Comparison of ENCODE assay signal across 8 mouse cellular contexts in the genomic region with DNA sequence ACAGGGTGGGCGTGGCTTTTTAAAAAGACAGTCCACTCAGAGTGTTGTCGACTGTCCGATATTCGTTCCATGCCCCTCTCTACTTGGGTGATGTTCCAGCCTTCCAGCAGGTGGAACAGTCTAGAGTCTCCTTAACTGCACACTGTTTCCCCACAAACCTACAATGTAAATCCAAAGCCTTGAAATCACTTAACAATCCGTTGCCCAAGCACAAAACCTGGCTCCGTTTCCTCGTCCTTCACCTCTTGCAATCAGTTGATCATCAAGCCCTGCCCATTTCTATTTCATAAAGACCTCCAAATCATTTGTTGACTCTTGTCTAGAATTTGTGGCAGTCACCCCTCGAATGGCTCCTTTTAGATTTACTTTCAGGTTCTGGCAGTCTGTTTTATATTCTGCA. TPM values are rescaled to one million over a fixed set of nuclear protein-coding genes. Genes with fewer than 3 reads are reported as not detected.
DNase-seq lines count a peak whose midpoint lies in the region; ATAC-seq lines count a peak whose summit lies in the region.

No protein-coding gene starts in this region.

- no peak for DNase-seq in intestine, embryonic 14.5 days (ENCODE audit: low spot score)
- DNase-seq in NIH3T3 (ENCODE audit: low read depth) = peak; percentile 19
- no peak for DNase-seq in spleen, postnatal 14 days (ENCODE audit: low spot score in 2 of 2)
- DNase-seq in gastrocnemius, adult 18-20 months (ENCODE audit: low spot score) = no peak
- DNase-seq in frontal cortex, postnatal 36 days (ENCODE audit: low spot score in 2 of 2) = no peak

- H3K36me3 ChIP-seq in intestine, embryonic 14.5 days (ENCODE audit: control insufficient read depth, insufficient read depth, low read length) = peaks cover 10% of the 10 kb centered on the region
- H3K36me3 ChIP-seq in intestine, embryonic 16.5 days (ENCODE audit: control insufficient read depth, insufficient read depth, low read length) = no peaks in the 10 kb centered on the region
- peaks cover 3% of the 10 kb centered on the region; the same call in 1 of the 2 replicates for H3K36me3 ChIP-seq in forebrain, embryonic 16.5 days (ENCODE audit: control insufficient read depth, insufficient read depth)
- H3K36me3 ChIP-seq in midbrain, embryonic 12.5 days = peaks cover 9% of the 10 kb centered on the region; the same call in 1 of the 2 replicates

- no peaks in the 10 kb centered on the region for H3K9me3 ChIP-seq in intestine, embryonic 14.5 days (ENCODE audit: control insufficient read depth, low read length)
- H3K9me3 ChIP-seq in intestine, embryonic 16.5 days (ENCODE audit: control insufficient read depth, low read length) = no peaks in the 10 kb centered on the region
- H3K9me3 ChIP-seq in forebrain, embryonic 16.5 days (ENCODE audit: control insufficient read depth, low read length) = no peaks in the 10 kb centered on the region
- H3K9me3 ChIP-seq in midbrain, embryonic 12.5 days = no peaks in the 10 kb centered on the region

- no peak overlapping the region for H3K9ac ChIP-seq in intestine, embryonic 14.5 days (ENCODE audit: low read length)
- H3K9ac ChIP-seq in intestine, embryonic 16.5 days (ENCODE audit: low read depth, low read length) = no peak overlapping the region
- no peak overlapping the region for H3K9ac ChIP-seq in forebrain, embryonic 16.5 days (replicated peaks; ENCODE audit: low read depth, low read length)
- H3K9ac ChIP-seq in midbrain, embryonic 12.5 days (replicated peaks) = no peak overlapping the region

- WGBS in intestine, embryonic 14.5 days = 85% methylated on average over 8 of the region's 8 CpGs
- WGBS in intestine, embryonic 16.5 days = 86% methylated on average over 8 of the region's 8 CpGs
- WGBS in forebrain, embryonic 16.5 days = 85% methylated on average over 8 of the region's 8 CpGs
- 93% methylated on average over 8 of the region's 8 CpGs for WGBS in midbrain, embryonic 12.5 days

- H3K27me3 ChIP-seq in intestine, embryonic 14.5 days (replicated peaks; ENCODE audit: control insufficient read depth, insufficient read depth, low read length) = no peaks in the 10 kb centered on the region
- H3K27me3 ChIP-seq in intestine, embryonic 16.5 days (replicated peaks; ENCODE audit: control insufficient read depth, insufficient read depth, low read length) = no peaks in the 10 kb centered on the region
- no peaks in the 10 kb centered on the region for H3K27me3 ChIP-seq in forebrain, embryonic 16.5 days (replicated peaks; ENCODE audit: control insufficient read depth, insufficient read depth, low read length)
- H3K27me3 ChIP-seq in midbrain, embryonic 12.5 days = no peaks in the 10 kb centered on the region

- no peaks in the 10 kb centered on the region; the same call in 1 of the 2 replicates for H3K4me1 ChIP-seq in intestine, embryonic 14.5 days (replicated peaks; ENCODE audit: control insufficient read depth, insufficient read depth, low read length)
- H3K4me1 ChIP-seq in intestine, embryonic 16.5 days (ENCODE audit: control insufficient read depth, insufficient read depth, low read length) = no peaks in the 10 kb centered on the region
- peaks cover 13% of the 10 kb centered on the region for H3K4me1 ChIP-seq in forebrain, embryonic 16.5 days (replicated peaks; ENCODE audit: control insufficient read depth, insufficient read depth, low read length)
- peaks cover 4% of the 10 kb centered on the region; the same call in 1 of the 2 replicates for H3K4me1 ChIP-seq in midbrain, embryonic 12.5 days

- ATAC-seq in intestine, embryonic 14.5 days (replicated peaks; ENCODE audit: low FRiP score, low TSS enrichment, low read depth) = no peak
- ATAC-seq in intestine, embryonic 16.5 days = no peak
- no peak; the same call in 1 of the 2 replicates for ATAC-seq in forebrain, embryonic 16.5 days
- ATAC-seq in midbrain, embryonic 12.5 days (ENCODE audit: low FRiP score, low read depth) = no peak

- H3K27ac ChIP-seq in intestine, embryonic 14.5 days (ENCODE audit: low read depth) = no peak overlapping the region
- no peak overlapping the region for H3K27ac ChIP-seq in intestine, embryonic 16.5 days (ENCODE audit: low read length)
- H3K27ac ChIP-seq in forebrain, embryonic 16.5 days (ENCODE audit: low read length) = no peak overlapping the region
- H3K27ac ChIP-seq in midbrain, embryonic 12.5 days (replicated peaks) = no peak overlapping the region

- H3K4me2 ChIP-seq in intestine, embryonic 14.5 days (ENCODE audit: low read length) = peak overlapping the region; percentile 62
- no peak overlapping the region for H3K4me2 ChIP-seq in intestine, embryonic 16.5 days (ENCODE audit: low read depth, low read length)
- H3K4me2 ChIP-seq in forebrain, embryonic 16.5 days (ENCODE audit: low read length) = peak overlapping the region; percentile 52
- peak overlapping the region; percentile 50; the same call in 1 of the 2 replicates for H3K4me2 ChIP-seq in midbrain, embryonic 12.5 days (replicated peaks)

- no peak overlapping the region; the same call in 1 of the 2 replicates for H3K4me3 ChIP-seq in intestine, embryonic 14.5 days (ENCODE audit: low read depth, low read length)
- no peak overlapping the region for H3K4me3 ChIP-seq in intestine, embryonic 16.5 days (ENCODE audit: low read length)
- no peak overlapping the region for H3K4me3 ChIP-seq in forebrain, embryonic 16.5 days (replicated peaks; ENCODE audit: low read length)
- no peak overlapping the region for H3K4me3 ChIP-seq in midbrain, embryonic 12.5 days

RNA-seq across cellular contexts. Expression of a gene that starts 1.4 kb away (rescaled TPM):
- 41.4 and 46.7 TPM in 2 replicates for polyA plus RNA-seq in intestine, embryonic 14.5 days (2014; fragmentation: Nextera tagmentation; extraction: Ambion mirVana)
- polyA plus RNA-seq in intestine, embryonic 16.5 days (2015; fragmentation: Nextera tagmentation; extraction: Ambion mirVana) = 30.7 and 32.9 TPM in 2 replicates
- 60.4 and 64.0 TPM in 2 replicates for polyA plus RNA-seq in forebrain, embryonic 16.5 days (2015; fragmentation: Nextera tagmentation; extraction: Ambion mirVana)
- polyA plus RNA-seq in midbrain, embryonic 12.5 days (2016; fragmentation: Nextera tagmentation; extraction: Ambion mirVana) = 39.8 and 41.9 TPM in 2 replicates
- total RNA-seq in gastrocnemius, adult 18-20 months (2021) = 1 to 10 TPM; 6.1 TPM
